Mouse (Mus musculus): ENCODE measurements at regions not wholly inside any gene's neighbourhood (a gene's known extent, or its start where the extent isn't known, plus 50 kb on each side); places are given as distances from the start of the nearest gene placed in this dataset.

- TF ChIP-seq CTCF (IDR thresholded peaks at IDR 0.05; ENCODE audit: low read depth, low read length): no peak
- no peak for TF ChIP-seq POLR2A (IDR thresholded peaks at IDR 0.05; ENCODE audit: borderline replicate concordance, low read depth, low read length)
These were observed 307.4 kb upstream of the Pabpc6 start for GRCm38 (mm10) chr17:9976866-9977421.
